Mouse (Mus musculus) liver, adult (tissue): ENCODE measurements around the gene Olfr876.

ENCODE experiments used
- GATA4 ChIP-seq: IDR thresholded peaks from 2 replicates; pipeline ENCODE4 v1.6.1; 2014; ENCODE audit warnings: mild to moderate bottlenecking, low read length; ENCODE audit not compliant: insufficient replicate concordance

Gene Olfr876

GRCm38 (mm10) chr9:37802731-37803130 is at the start of gene Olfr876:
Gene Olfr876 (plus strand): TSS chr9:37803031.
- TF ChIP-seq GATA4 = no peak

GRCm38 (mm10) chr9:37761728-37762127 is 41.1 kb upstream of the Olfr876 start:
- no peak for TF ChIP-seq GATA4

- no peak for TF ChIP-seq GATA4
These were observed 40.3 kb upstream of the Olfr876 start for GRCm38 (mm10) chr9:37762541-37762940.

GRCm38 (mm10) chr9:37770661-37771060 is 32.2 kb upstream of the Olfr876 start:
- no peak for TF ChIP-seq GATA4

- TF ChIP-seq GATA4 = no peak
These were observed 31.1 kb upstream of the Olfr876 start, which contains the start of gene Olfr875 for GRCm38 (mm10) chr9:37771759-37772158. Gene Olfr875 (plus strand): TSS chr9:37771857.

GRCm38 (mm10) chr9:37782766-37783260 is 20.0 kb upstream of the Olfr876 start:
- TF ChIP-seq GATA4 = no peak

GRCm38 (mm10) chr9:37786411-37786810 is 16.4 kb upstream of the Olfr876 start:
- no peak for TF ChIP-seq GATA4

GRCm38 (mm10) chr9:37802055-37802454 is 776 bp upstream of the Olfr876 start:
- no peak for TF ChIP-seq GATA4

- TF ChIP-seq GATA4 = no peak
These were observed 4.4 kb downstream of the Olfr876 start for GRCm38 (mm10) chr9:37807235-37807634.

GRCm38 (mm10) chr9:37808456-37808855 is 5.6 kb downstream of the Olfr876 start:
- no peak for TF ChIP-seq GATA4

GRCm38 (mm10) chr9:37808976-37809375 is 6.1 kb downstream of the Olfr876 start:
- no peak for TF ChIP-seq GATA4

GRCm38 (mm10) chr9:37814696-37815095 is 11.9 kb downstream of the Olfr876 start:
- TF ChIP-seq GATA4 = no peak

GRCm38 (mm10) chr9:37829881-37830280 is 27.1 kb downstream of the Olfr876 start:
- no peak for TF ChIP-seq GATA4

- TF ChIP-seq GATA4 = no peak
These were observed 30.5 kb downstream of the Olfr876 start for GRCm38 (mm10) chr9:37833341-37833740.

GRCm38 (mm10) chr9:37849267-37849666 is 46.4 kb downstream of the Olfr876 start:
- no peak for TF ChIP-seq GATA4

- no peak for TF ChIP-seq GATA4
These were observed 51.1 kb downstream of the Olfr876 start, which contains the start of gene Olfr877 for GRCm38 (mm10) chr9:37853969-37854368. Gene Olfr877 (plus strand): TSS chr9:37854269.
